Mouse (Mus musculus) lung, embryonic 14.5 days (tissue): ENCODE measurements around the gene Herpud1. TPM values are rescaled to one million over a fixed set of nuclear protein-coding genes. Genes with fewer than 3 reads are reported as not detected.

ENCODE experiments used
- ATAC-seq: fragments of 200-750 bp; cut with Nextera tagmentation; 2 replicates; pipeline ENCODE4 v1.8.0; 2017; ENCODE audit warnings: mild to moderate bottlenecking, moderate TSS enrichment, moderate library complexity; ENCODE audit not compliant: insufficient read depth
- DNase-seq: peaks from one replicate; pipeline ENCODE4 v3.0.0-alpha.2; 2015
- H3K27ac ChIP-seq: fragments of 300-500 bp; sonication (generic); 2 replicates; pipeline ENCODE4 v1.5.1; 2014; ENCODE audit warnings: low read depth, mild to moderate bottlenecking, moderate library complexity
- H3K27me3 ChIP-seq: fragments of 300-500 bp; sonication (generic); 2 replicates; pipeline ENCODE4 v1.6.1; 2014; ENCODE audit warnings: low read length, control low read depth; ENCODE audit not compliant: insufficient read depth
- H3K36me3 ChIP-seq: fragments of 300-500 bp; sonication (generic); 2 replicates; pipeline ENCODE4 v1.6.1; 2014; ENCODE audit warnings: control low read depth; ENCODE audit not compliant: insufficient read depth
- H3K4me1 ChIP-seq: fragments of 300-500 bp; sonication (generic); 2 replicates; pipeline ENCODE4 v1.6.1; 2014; ENCODE audit warnings: antibody characterized with exemption, control low read depth; ENCODE audit not compliant: insufficient read depth
- H3K4me2 ChIP-seq: fragments of 300-500 bp; sonication (generic); 2 replicates; pipeline ENCODE4 v1.6.1; 2014; ENCODE audit warnings: mild to moderate bottlenecking
- H3K4me3 ChIP-seq: fragments of 300-500 bp; sonication (generic); 2 replicates; pipeline ENCODE4 v1.5.1; 2014; ENCODE audit warnings: low read depth, low read length
- H3K9ac ChIP-seq: fragments of 300-500 bp; sonication (generic); 2 replicates; pipeline ENCODE4 v1.6.1; 2014
- H3K9me3 ChIP-seq: fragments of 300-500 bp; sonication (generic); 2 replicates; pipeline ENCODE4 v1.6.1; 2016; ENCODE audit warnings: low read depth, low read length, control low read depth
- CTCF ChIP-seq: IDR thresholded peaks from 2 replicates; pipeline ENCODE4 v1.5.1; 2016; ENCODE audit warnings: antibody characterized with exemption, low read depth
- WGBS: fragments of 180-500 bp; shearing (Covaris S2); extraction: QIAGEN DNeasy Blood & Tissue Kit; methylation state at CpG from one replicate; pipeline ENCODE4 v1.1.7; 2014; 5-methylcytosine and 5-hydroxymethylcytosine counted together
- polyA plus RNA-seq: library from polyadenylated mRNA; unstranded; fragments of >200 nt; fragmentation: Nextera tagmentation; extraction: Ambion mirVana; gene quantifications from 2 replicates; pipeline ENCODE4 v1.2.1, GENCODE M21; 2014

The Herpud1 gene
- polyA plus RNA-seq, 1 experiment from 2014 or later = 97.9 TPM

GRCm38 (mm10) chr8:94375551-94375991, 10.7 kb upstream of the Herpud1 start:
- Histone ChIP-seq H3K4me2 (no peak overlapping the region), H3K4me3 (no peak overlapping the region), H3K9me3 (no peaks in the 10 kb centered on the region), H3K27ac (no peak overlapping the region), H3K36me3 (no peaks in the 10 kb centered on the region), H3K9ac (no peak overlapping the region), H3K27me3 (no peaks in the 10 kb centered on the region), H3K4me1 (peaks cover 8% of the 10 kb centered on the region; the same call in 1 of the 2 replicates)
- DNase-seq = peak; percentile 49
- no peak for TF ChIP-seq CTCF
- peak; percentile 55; the same call in 1 of the 2 replicates for ATAC-seq
- WGBS = 10% methylated on average over 3 of the region's 3 CpGs

GRCm38 (mm10) chr8:94376176-94376575, 10.1 kb upstream of the Herpud1 start:
- WGBS = 45% methylated on average over 3 of the region's 3 CpGs

GRCm38 (mm10) chr8:94376580-94376979, 9.7 kb upstream of the Herpud1 start:
- Histone ChIP-seq H3K36me3 (no peaks in the 10 kb centered on the region), H3K27me3 (no peaks in the 10 kb centered on the region), H3K9ac (no peak overlapping the region), H3K4me2 (no peak overlapping the region), H3K4me3 (no peak overlapping the region), H3K9me3 (no peaks in the 10 kb centered on the region), H3K27ac (no peak overlapping the region), H3K4me1 (peaks cover 8% of the 10 kb centered on the region; the same call in 1 of the 2 replicates)
- DNase-seq (no peak), ATAC-seq (no peak)
- no peak for TF ChIP-seq CTCF
- 83% methylated on average over 2 of the region's 2 CpGs for WGBS

More at GRCm38 (mm10) chr8:94376176-94376575, 10.1 kb upstream of the Herpud1 start:
- H3K9me3 ChIP-seq = no peaks in the 10 kb centered on the region
- no peak overlapping the region for H3K4me3 ChIP-seq
- H3K27ac ChIP-seq = no peak overlapping the region
- H3K27me3 ChIP-seq = no peaks in the 10 kb centered on the region
- no peak for DNase-seq
- ATAC-seq = no peak
- no peak for TF ChIP-seq CTCF
- H3K9ac ChIP-seq = no peak overlapping the region
- H3K36me3 ChIP-seq = no peaks in the 10 kb centered on the region
- no peak overlapping the region for H3K4me2 ChIP-seq
- peaks cover 8% of the 10 kb centered on the region; the same call in 1 of the 2 replicates for H3K4me1 ChIP-seq

GRCm38 (mm10) chr8:94377031-94377430, 9.2 kb upstream of the Herpud1 start:
- Histone ChIP-seq H3K9me3 (no peaks in the 10 kb centered on the region), H3K4me1 (peaks cover 8% of the 10 kb centered on the region; the same call in 1 of the 2 replicates), H3K9ac (no peak overlapping the region), H3K4me2 (no peak overlapping the region), H3K27ac (no peak overlapping the region), H3K4me3 (no peak overlapping the region), H3K27me3 (no peaks in the 10 kb centered on the region), H3K36me3 (no peaks in the 10 kb centered on the region)
- ATAC-seq = no peak
- WGBS = 80% methylated on average over 4 of the region's 4 CpGs
- no peak for TF ChIP-seq CTCF
- DNase-seq = no peak

GRCm38 (mm10) chr8:94377714-94378205, 8.5 kb upstream of the Herpud1 start:
- no peaks in the 10 kb centered on the region for H3K9me3 ChIP-seq
- no peak overlapping the region for H3K9ac ChIP-seq
- H3K27me3 ChIP-seq = no peaks in the 10 kb centered on the region
- peak; percentile 72 for DNase-seq
- no peaks in the 10 kb centered on the region for H3K36me3 ChIP-seq
- WGBS = 31% methylated on average over 11 of the region's 11 CpGs
- H3K27ac ChIP-seq = peak overlapping the region; percentile 59
- H3K4me1 ChIP-seq = peaks cover 8% of the 10 kb centered on the region; the same call in 1 of the 2 replicates
- peak; percentile 84; the same call in 1 of the 2 replicates for ATAC-seq
- no peak overlapping the region for H3K4me3 ChIP-seq
- no peak overlapping the region for H3K4me2 ChIP-seq
- TF ChIP-seq CTCF = no peak

GRCm38 (mm10) chr8:94378763-94379415, 7.3 kb upstream of the Herpud1 start:
- Histone ChIP-seq H3K4me1 (peaks cover 8% of the 10 kb centered on the region; the same call in 1 of the 2 replicates), H3K27me3 (no peaks in the 10 kb centered on the region), H3K36me3 (no peaks in the 10 kb centered on the region), H3K27ac (no peak overlapping the region), H3K4me2 (no peak overlapping the region), H3K9ac (no peak overlapping the region), H3K9me3 (no peaks in the 10 kb centered on the region), H3K4me3 (no peak overlapping the region)
- peak; percentile 33; the same call in 1 of the 2 replicates for TF ChIP-seq CTCF
- ATAC-seq (no peak), DNase-seq (no peak)
- 76% methylated on average over 15 of the region's 15 CpGs for WGBS

GRCm38 (mm10) chr8:94379686-94380085, 6.6 kb upstream of the Herpud1 start:
- Histone ChIP-seq H3K4me2 (no peak overlapping the region), H3K9ac (no peak overlapping the region), H3K9me3 (no peaks in the 10 kb centered on the region), H3K4me1 (peaks cover 8% of the 10 kb centered on the region; the same call in 1 of the 2 replicates), H3K27ac (no peak overlapping the region), H3K36me3 (no peaks in the 10 kb centered on the region), H3K27me3 (no peaks in the 10 kb centered on the region), H3K4me3 (no peak overlapping the region)
- no peak for ATAC-seq
- TF ChIP-seq CTCF = no peak
- no peak for DNase-seq
- 83% methylated on average over 9 of the region's 9 CpGs for WGBS
